Mouse (Mus musculus): ENCODE results near the gene Fbxl17. TPM values are rescaled to one million over a fixed set of nuclear protein-coding genes. Genes with fewer than 3 reads are reported as not detected.

Gene Fbxl17
- total and polyA plus RNA-seq, 3 experiments, result 8.2 to 9.9 (median 8.8) TPM

DNA sequence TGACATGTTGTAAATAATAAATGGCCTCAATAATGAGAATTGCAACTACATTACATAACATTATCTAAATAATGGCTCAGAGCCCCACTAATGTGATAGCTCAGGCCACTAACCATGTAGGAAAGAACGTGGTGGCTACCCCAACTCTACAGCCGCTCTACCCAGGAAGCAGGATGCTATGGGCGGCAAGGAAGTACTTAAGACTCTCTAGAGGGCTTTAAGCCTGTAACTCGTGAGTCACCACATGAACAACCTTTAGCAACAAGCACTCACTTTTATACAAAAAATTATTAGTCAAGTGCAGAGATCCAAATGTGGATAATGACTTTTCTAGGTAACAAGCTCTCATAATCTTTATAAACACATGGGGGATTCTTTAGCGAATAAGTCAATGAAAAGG is 365.0 kb downstream of the Fbxl17 start:
- no peak overlapping the region for H3K4me3 ChIP-seq (ENCODE audit: low read depth, low read length)
- no peaks in the 10 kb centered on the region for H3K4me1 ChIP-seq (ENCODE audit: insufficient read depth, low read depth, low read length)
- no peaks in the 10 kb centered on the region for H3K9me3 ChIP-seq (replicated peaks)
- TF ChIP-seq GATA2 (IDR thresholded peaks at IDR 0.05; ENCODE audit: borderline replicate concordance, low read depth, low read length) (no peak), GATA1 (IDR thresholded peaks at IDR 0.05; ENCODE audit: borderline replicate concordance, low read length) (no peak), POLR2AphosphoS5 (IDR thresholded peaks at IDR 0.05; ENCODE audit: insufficient replicate concordance, low read depth, low read length) (no peak)
- no peaks in the 10 kb centered on the region for H3K36me3 ChIP-seq (replicated peaks)
- ATAC-seq (ENCODE audit: extremely low read depth, insufficient number of reproducible peaks, low FRiP score, poor library complexity, severe bottlenecking), result no peak
- DNase-seq (ENCODE audit: low spot score), result no peak
- no peaks in the 10 kb centered on the region for H3K27me3 ChIP-seq (ENCODE audit: insufficient read depth, low read length)

DNA sequence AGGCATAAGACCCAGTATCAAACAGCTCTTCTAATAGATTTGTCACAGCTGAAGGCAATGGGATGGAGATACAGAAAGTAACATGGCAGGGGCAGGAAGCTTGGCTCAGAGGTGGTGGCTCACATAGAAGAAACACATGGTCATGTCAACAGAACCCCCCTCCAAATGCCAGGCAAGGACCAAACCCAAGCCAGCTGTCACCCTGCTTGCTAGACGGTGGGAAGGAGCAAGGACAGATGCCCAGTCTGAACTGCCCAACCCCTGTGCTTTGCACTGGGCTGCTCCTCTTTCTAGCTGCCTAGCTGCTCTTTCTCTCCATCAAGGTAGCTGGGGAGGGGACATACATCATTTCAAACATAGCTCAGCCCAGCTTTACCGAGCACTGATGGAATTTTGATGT is 377.4 kb downstream of the Fbxl17 start:
- no peaks in the 10 kb centered on the region for H3K4me1 ChIP-seq (ENCODE audit: insufficient read depth, low read depth, low read length)
- TF ChIP-seq TAL1 (conservative IDR thresholded peaks at IDR 0.05; ENCODE audit: low read depth, low read length), result no peak
- no peak for TF ChIP-seq POLR2AphosphoS5 (IDR thresholded peaks at IDR 0.05; ENCODE audit: insufficient replicate concordance, low read depth, low read length)
- no peak for TF ChIP-seq GATA2 (IDR thresholded peaks at IDR 0.05; ENCODE audit: borderline replicate concordance, low read depth, low read length)
- no peak for TF ChIP-seq CTCF (IDR thresholded peaks at IDR 0.05; ENCODE audit: low read depth, low read length)
- TF ChIP-seq GATA1 (IDR thresholded peaks at IDR 0.05; ENCODE audit: borderline replicate concordance, low read length), result no peak
- H3K27me3 ChIP-seq (ENCODE audit: insufficient read depth, low read length), result no peaks in the 10 kb centered on the region
- no peak overlapping the region for H3K4me3 ChIP-seq (ENCODE audit: low read depth, low read length)
- no peaks in the 10 kb centered on the region for H3K9me3 ChIP-seq (replicated peaks)
- peaks cover 7% of the 10 kb centered on the region for H3K36me3 ChIP-seq (replicated peaks)
- ATAC-seq (ENCODE audit: extremely low read depth, insufficient number of reproducible peaks, low FRiP score, poor library complexity, severe bottlenecking) (no peak), DNase-seq (ENCODE audit: low spot score) (no peak)

DNA sequence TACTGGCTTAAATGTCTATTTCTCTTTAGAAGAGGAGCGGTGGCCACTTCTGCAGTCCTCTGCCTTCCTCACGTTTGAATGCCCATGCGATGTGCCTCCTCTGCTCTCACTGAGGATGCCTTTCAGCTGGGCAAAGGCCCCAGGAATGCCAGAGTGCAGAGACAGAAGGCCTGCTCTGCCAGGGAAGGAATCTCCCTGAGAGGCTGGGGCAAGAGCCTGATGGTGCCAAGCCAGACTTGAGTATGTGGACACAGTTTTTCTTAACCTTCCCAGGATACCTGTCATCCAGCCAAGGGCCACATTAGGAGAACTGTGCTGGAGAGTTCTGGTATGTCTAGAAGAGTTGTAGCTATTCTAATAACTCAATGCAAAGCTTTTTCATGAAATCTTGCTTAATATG is 380.1 kb downstream of the Fbxl17 start:
- Histone ChIP-seq H3K4me1 (ENCODE audit: insufficient read depth, low read depth, low read length) (no peaks in the 10 kb centered on the region), H3K27me3 (ENCODE audit: insufficient read depth, low read length) (no peaks in the 10 kb centered on the region), H3K36me3 (replicated peaks) (peaks cover 7% of the 10 kb centered on the region), H3K4me3 (ENCODE audit: low read depth, low read length) (no peak overlapping the region), H3K9me3 (replicated peaks) (no peaks in the 10 kb centered on the region)
- TF ChIP-seq GATA1 (IDR thresholded peaks at IDR 0.05; ENCODE audit: borderline replicate concordance, low read length) (no peak), GATA2 (IDR thresholded peaks at IDR 0.05; ENCODE audit: borderline replicate concordance, low read depth, low read length) (no peak), TAL1 (conservative IDR thresholded peaks at IDR 0.05; ENCODE audit: low read depth, low read length) (no peak), CTCF (IDR thresholded peaks at IDR 0.05; ENCODE audit: low read depth, low read length) (no peak), POLR2AphosphoS5 (IDR thresholded peaks at IDR 0.05; ENCODE audit: insufficient replicate concordance, low read depth, low read length) (no peak)
- ATAC-seq (ENCODE audit: extremely low read depth, insufficient number of reproducible peaks, low FRiP score, poor library complexity, severe bottlenecking), result no peak
- DNase-seq (ENCODE audit: low spot score), result no peak

DNA sequence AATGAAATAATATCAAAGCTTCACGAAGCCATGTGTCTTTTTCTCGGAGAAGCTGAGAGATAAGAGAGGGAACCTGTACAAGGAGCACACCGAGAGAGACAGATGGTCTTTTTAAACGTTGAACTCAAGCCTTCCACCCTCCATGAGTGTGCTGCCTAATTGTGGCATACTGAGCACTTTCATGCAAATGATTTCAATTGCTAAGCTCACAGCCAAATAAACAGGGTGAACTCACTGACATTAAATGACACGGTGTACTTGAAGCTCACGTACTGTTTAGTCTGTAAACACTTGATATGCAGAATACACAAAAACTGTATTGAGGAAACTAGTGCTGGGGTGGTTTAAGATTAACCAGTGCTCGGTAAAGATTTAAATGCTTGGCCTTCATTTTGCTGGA is 380.7 kb downstream of the Fbxl17 start:
- DNase-seq (ENCODE audit: low spot score) (no peak), ATAC-seq (ENCODE audit: extremely low read depth, insufficient number of reproducible peaks, low FRiP score, poor library complexity, severe bottlenecking) (no peak)
- Histone ChIP-seq H3K36me3 (replicated peaks) (peaks cover 6% of the 10 kb centered on the region), H3K4me1 (ENCODE audit: insufficient read depth, low read depth, low read length) (no peaks in the 10 kb centered on the region), H3K27me3 (ENCODE audit: insufficient read depth, low read length) (no peaks in the 10 kb centered on the region), H3K9me3 (replicated peaks) (no peaks in the 10 kb centered on the region), H3K4me3 (ENCODE audit: low read depth, low read length) (no peak overlapping the region)
- TF ChIP-seq CTCF (IDR thresholded peaks at IDR 0.05; ENCODE audit: low read depth, low read length), result no peak
- TF ChIP-seq GATA1 (IDR thresholded peaks at IDR 0.05; ENCODE audit: borderline replicate concordance, low read length), result no peak
- TF ChIP-seq GATA2 (IDR thresholded peaks at IDR 0.05; ENCODE audit: borderline replicate concordance, low read depth, low read length), result no peak
- TF ChIP-seq POLR2AphosphoS5 (IDR thresholded peaks at IDR 0.05; ENCODE audit: insufficient replicate concordance, low read depth, low read length), result no peak
- TF ChIP-seq TAL1 (conservative IDR thresholded peaks at IDR 0.05; ENCODE audit: low read depth, low read length), result no peak

DNA sequence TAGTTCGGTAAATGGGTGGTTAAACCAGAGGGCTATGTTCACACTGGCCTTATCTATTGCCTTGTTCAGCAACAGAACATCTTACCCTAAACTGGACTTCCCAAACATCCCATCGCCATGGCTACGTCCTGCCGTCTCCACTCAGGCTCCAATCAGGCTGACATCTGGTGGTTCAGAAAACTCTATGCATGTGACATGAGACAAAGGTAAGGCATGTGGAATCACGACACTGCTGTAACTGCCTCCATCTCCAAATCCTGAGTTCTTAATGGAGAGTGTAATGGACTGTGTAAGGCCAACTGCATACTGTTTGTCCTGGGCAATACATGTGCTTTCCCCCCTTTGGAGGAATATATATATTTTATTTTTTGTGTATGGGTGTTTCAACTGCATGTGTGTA is 382.7 kb downstream of the Fbxl17 start:
- Histone ChIP-seq H3K4me3 (ENCODE audit: low read depth, low read length) (no peak overlapping the region), H3K36me3 (replicated peaks) (no peaks in the 10 kb centered on the region), H3K9me3 (replicated peaks) (no peaks in the 10 kb centered on the region), H3K4me1 (ENCODE audit: insufficient read depth, low read depth, low read length) (no peaks in the 10 kb centered on the region), H3K27me3 (ENCODE audit: insufficient read depth, low read length) (no peaks in the 10 kb centered on the region)
- TF ChIP-seq TAL1 (conservative IDR thresholded peaks at IDR 0.05; ENCODE audit: low read depth, low read length) (no peak), GATA1 (IDR thresholded peaks at IDR 0.05; ENCODE audit: borderline replicate concordance, low read length) (no peak), GATA2 (IDR thresholded peaks at IDR 0.05; ENCODE audit: borderline replicate concordance, low read depth, low read length) (no peak), POLR2AphosphoS5 (IDR thresholded peaks at IDR 0.05; ENCODE audit: insufficient replicate concordance, low read depth, low read length) (no peak), CTCF (IDR thresholded peaks at IDR 0.05; ENCODE audit: low read depth, low read length) (no peak)
- ATAC-seq (ENCODE audit: extremely low read depth, insufficient number of reproducible peaks, low FRiP score, poor library complexity, severe bottlenecking) (no peak), DNase-seq (ENCODE audit: low spot score) (no peak)

DNA sequence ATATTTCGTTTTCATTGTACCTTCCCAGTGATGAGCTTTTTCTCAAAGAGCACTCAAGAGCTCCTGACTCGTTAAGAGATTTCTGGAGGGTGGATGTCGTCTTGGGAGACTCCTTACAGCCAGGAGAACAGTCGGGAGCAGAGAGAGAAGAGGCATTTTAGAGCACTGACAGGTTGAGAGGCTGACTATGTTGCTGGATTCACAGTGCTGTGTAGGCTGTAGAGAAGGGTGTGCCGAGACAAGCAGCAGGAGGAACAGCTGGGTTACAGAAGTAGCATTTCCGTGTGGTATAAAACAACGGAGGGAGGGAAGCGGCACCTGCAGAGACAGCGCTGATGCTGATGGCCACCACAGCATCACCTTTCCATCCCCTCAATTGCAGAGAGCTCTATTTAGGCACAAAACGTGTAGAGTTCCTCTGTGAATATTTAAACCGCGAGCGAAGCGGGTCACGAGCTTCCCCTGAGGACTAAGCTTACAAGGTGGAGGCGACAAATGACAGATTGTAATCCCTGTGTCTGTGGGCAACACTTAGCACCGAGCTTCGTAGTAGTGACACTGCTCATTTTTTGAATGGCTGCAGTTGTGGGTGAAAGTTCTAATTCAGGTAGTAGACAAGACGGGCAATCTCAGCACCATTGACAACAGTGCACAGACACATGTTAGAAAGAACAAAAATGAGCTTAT is 385.3 kb downstream of the Fbxl17 start:
- TF ChIP-seq GATA1 (IDR thresholded peaks at IDR 0.05; ENCODE audit: borderline replicate concordance, low read length), result no peak
- TF ChIP-seq GATA2 (IDR thresholded peaks at IDR 0.05; ENCODE audit: borderline replicate concordance, low read depth, low read length), result no peak
- TF ChIP-seq POLR2AphosphoS5 (IDR thresholded peaks at IDR 0.05; ENCODE audit: insufficient replicate concordance, low read depth, low read length), result no peak
- no peak for TF ChIP-seq TAL1 (conservative IDR thresholded peaks at IDR 0.05; ENCODE audit: low read depth, low read length)
- no peak for TF ChIP-seq CTCF (IDR thresholded peaks at IDR 0.05; ENCODE audit: low read depth, low read length)
- no peaks in the 10 kb centered on the region for H3K27me3 ChIP-seq (ENCODE audit: insufficient read depth, low read length)
- H3K9me3 ChIP-seq (replicated peaks), result no peaks in the 10 kb centered on the region
- no peak for DNase-seq (ENCODE audit: low spot score)
- no peak for ATAC-seq (ENCODE audit: extremely low read depth, insufficient number of reproducible peaks, low FRiP score, poor library complexity, severe bottlenecking)
- H3K4me1 ChIP-seq (ENCODE audit: insufficient read depth, low read depth, low read length), result no peaks in the 10 kb centered on the region
- H3K4me3 ChIP-seq (ENCODE audit: low read depth, low read length), result no peak overlapping the region
- no peaks in the 10 kb centered on the region for H3K36me3 ChIP-seq (replicated peaks)
